Mouse (Mus musculus) cortical plate, adult 2 months (tissue): ENCODE results near the gene Cdc42se2. TPM values are rescaled to one million over a fixed set of nuclear protein-coding genes. Genes with fewer than 3 reads are reported as not detected.
A peak's percentile ranks its signal among the peaks of the same experiment; 100 is the strongest.

Experiments
- H3K27ac ChIP-seq: fragments of 200-500 bp; 2 replicates; pipeline ENCODE4 v1.5.1; 2012; ENCODE audit warnings: low read length, control low read depth, inconsistent platforms; ENCODE audit not compliant: insufficient read depth
- H3K4me1 ChIP-seq: fragments of 200-500 bp; 2 replicates; pipeline ENCODE4 v1.6.1; 2011; ENCODE audit warnings: low read length; ENCODE audit not compliant: control insufficient read depth, insufficient read depth
- H3K4me3 ChIP-seq: fragments of 200-500 bp; 2 replicates; pipeline ENCODE4 v1.5.1; 2011; ENCODE audit warnings: mild to moderate bottlenecking, low read length, control low read depth; ENCODE audit not compliant: insufficient read depth
- CTCF ChIP-seq: fragments of 200-500 bp; IDR thresholded peaks from 2 replicates; pipeline ENCODE4 v1.5.1; 2011; ENCODE audit warnings: mild to moderate bottlenecking, control low read depth, low read length; ENCODE audit not compliant: insufficient read depth; ENCODE audit errors: extremely low read depth
- POLR2A ChIP-seq: fragments of 200-500 bp; IDR thresholded peaks from 2 replicates; pipeline ENCODE4 v1.6.1; 2011; ENCODE audit warnings: mild to moderate bottlenecking, low read length, control low read depth; ENCODE audit not compliant: insufficient read depth; ENCODE audit errors: extremely low read depth
- polyA plus RNA-seq: library from polyadenylated mRNA; depleted of rRNA; stranded (reverse); fragments of >200 nt; gene quantifications from 2 replicates; pipeline ENCODE4 v1.2.3, GENCODE M21; 2012

Gene Cdc42se2
- polyA plus RNA-seq, 1 experiment: 137 TPM

- H3K27ac ChIP-seq: no peak overlapping the region
- no peak overlapping the region for H3K4me3 ChIP-seq
- no peak for TF ChIP-seq CTCF
- no peak for TF ChIP-seq POLR2A
- peaks cover 24% of the 10 kb centered on the region for H3K4me1 ChIP-seq
Observed at GRCm38 (mm10) chr11:54778131-54778844, 9.2 kb downstream of the Cdc42se2 start.

- Histone ChIP-seq H3K4me1 (peaks cover 24% of the 10 kb centered on the region), H3K27ac (peak overlapping the region; percentile 39)
- no peak for TF ChIP-seq CTCF
- no peak for TF ChIP-seq POLR2A
Observed at GRCm38 (mm10) chr11:54777387-54778130, 9.9 kb downstream of the Cdc42se2 start.

GRCm38 (mm10) chr11:54776735-54777333 is 10.6 kb downstream of the Cdc42se2 start:
- H3K4me1 ChIP-seq: peaks cover 21% of the 10 kb centered on the region
- H3K27ac ChIP-seq: peak overlapping the region; percentile 97
- TF ChIP-seq POLR2A (no peak), CTCF (no peak)
- no peak overlapping the region for H3K4me3 ChIP-seq

More at GRCm38 (mm10) chr11:54777387-54778130, 9.9 kb downstream of the Cdc42se2 start:
- H3K4me3 ChIP-seq: no peak overlapping the region

GRCm38 (mm10) chr11:54776367-54776701 is 11.1 kb downstream of the Cdc42se2 start:
- Histone ChIP-seq H3K27ac (peak overlapping the region; percentile 97), H3K4me3 (no peak overlapping the region), H3K4me1 (peaks cover 21% of the 10 kb centered on the region)
- TF ChIP-seq CTCF (no peak), POLR2A (no peak)

GRCm38 (mm10) chr11:54775628-54776366 is 11.7 kb downstream of the Cdc42se2 start:
- Histone ChIP-seq H3K4me3 (no peak overlapping the region), H3K27ac (peak overlapping the region; percentile 97), H3K4me1 (peaks cover 19% of the 10 kb centered on the region)
- TF ChIP-seq POLR2A: no peak
- TF ChIP-seq CTCF: no peak

GRCm38 (mm10) chr11:54774282-54775078 is 13.0 kb downstream of the Cdc42se2 start:
- Histone ChIP-seq H3K4me1 (peaks cover 19% of the 10 kb centered on the region), H3K27ac (peak overlapping the region; percentile 59; the same call in 1 of the 2 replicates), H3K4me3 (no peak overlapping the region)
- TF ChIP-seq CTCF (no peak), POLR2A (no peak)

GRCm38 (mm10) chr11:54771549-54771948 is 15.9 kb downstream of the Cdc42se2 start:
- no peak overlapping the region for H3K27ac ChIP-seq
- no peak overlapping the region for H3K4me3 ChIP-seq
- peaks cover 16% of the 10 kb centered on the region for H3K4me1 ChIP-seq
- no peak for TF ChIP-seq POLR2A
- no peak for TF ChIP-seq CTCF

GRCm38 (mm10) chr11:54769843-54770242 is 17.6 kb downstream of the Cdc42se2 start:
- Histone ChIP-seq H3K27ac (no peak overlapping the region), H3K4me3 (no peak overlapping the region), H3K4me1 (peaks cover 4% of the 10 kb centered on the region)
- no peak for TF ChIP-seq CTCF
